Mouse (Mus musculus) heart, adult 18-20 months (tissue): ENCODE results near the gene Lrrc36. TPM values are rescaled to one million over a fixed set of nuclear protein-coding genes. Genes with fewer than 3 reads are reported as not detected.

Source experiments
- DNase-seq, 2 experiments: peaks; one replicate each; pipeline ENCODE4 v3.0.0; 2021 to 2022; ENCODE audit warnings: mixed read lengths in 1 of 2
- long read RNA-seq, 2 experiments: library from polyadenylated mRNA; stranded (forward); transcript quantifications; one replicate each; pipeline ENCODE4 v2.0.0; 2021
- total RNA-seq, 2 experiments: library from RNA; stranded (reverse); gene quantifications; 2 replicates each; pipeline ENCODE4 v1.2.3; 2021

The Lrrc36 gene
- under 1 TPM; 0.27 to 0.64 TPM for total RNA-seq
- long read RNA-seq, experiment 1, partial matches to known transcripts, result 0 of 1 reads
- long read RNA-seq, experiment 1, other reads (novel, unspliced or antisense), result 1 of 1 reads
- long read RNA-seq, experiment 2, partial matches to known transcripts, result 0 of 1 reads
- long read RNA-seq, experiment 2, other reads (novel, unspliced or antisense), result 1 of 1 reads

- peak; percentile 59 to 75 for DNase-seq
Measured at GRCm38 (mm10) chr8:105413391-105413790, at the start of gene Lrrc36, which contains the start of gene Kctd19. Gene Lrrc36 (plus strand): TSS chr8:105413571. Gene Kctd19 (minus strand): TSS chr8:105413502.

GRCm38 (mm10) chr8:105367107-105367506, 46.3 kb upstream of the Lrrc36 start:
- no peak for DNase-seq

- DNase-seq, result no peak
Measured at GRCm38 (mm10) chr8:105372473-105372872, 40.9 kb upstream of the Lrrc36 start.

- DNase-seq, result no peak
Measured at GRCm38 (mm10) chr8:105373032-105373431, 40.3 kb upstream of the Lrrc36 start, which contains the start of gene Plekhg4. Gene Plekhg4 (plus strand): TSS chr8:105373274.

GRCm38 (mm10) chr8:105374513-105374966, 38.8 kb upstream of the Lrrc36 start:
- DNase-seq, result no peak

GRCm38 (mm10) chr8:105378673-105379072, 34.7 kb upstream of the Lrrc36 start:
- DNase-seq, result peak in 1 of 2 experiments; percentile 45

GRCm38 (mm10) chr8:105380308-105380707, 33.1 kb upstream of the Lrrc36 start:
- no peak for DNase-seq

GRCm38 (mm10) chr8:105384070-105384469, 29.3 kb upstream of the Lrrc36 start:
- no peak for DNase-seq

- peak in 1 of 2 experiments; percentile 18 for DNase-seq
Measured at GRCm38 (mm10) chr8:105387151-105387550, 26.2 kb upstream of the Lrrc36 start.

GRCm38 (mm10) chr8:105389096-105389495, 24.3 kb upstream of the Lrrc36 start:
- DNase-seq, result peak; percentile 42 to 73

- DNase-seq, result peak; percentile 25 to 39
Measured at GRCm38 (mm10) chr8:105393089-105393787, 20.1 kb upstream of the Lrrc36 start.

- DNase-seq, result no peak
Measured at GRCm38 (mm10) chr8:105393915-105394314, 19.5 kb upstream of the Lrrc36 start.

- peak; percentile 68 to 74 for DNase-seq
Measured at GRCm38 (mm10) chr8:105397747-105398146, 15.6 kb upstream of the Lrrc36 start.

- DNase-seq, result no peak
Measured at GRCm38 (mm10) chr8:105400016-105400415, 13.4 kb upstream of the Lrrc36 start.

- no peak for DNase-seq
Measured at GRCm38 (mm10) chr8:105403467-105403866, 9.9 kb upstream of the Lrrc36 start.

- no peak for DNase-seq
Measured at GRCm38 (mm10) chr8:105404496-105404895, 8.9 kb upstream of the Lrrc36 start.

- DNase-seq, result no peak
Measured at GRCm38 (mm10) chr8:105406416-105406815, 7.0 kb upstream of the Lrrc36 start.

- no peak for DNase-seq
Measured at GRCm38 (mm10) chr8:105408331-105408730, 5.0 kb upstream of the Lrrc36 start.

GRCm38 (mm10) chr8:105409947-105410346, 3.4 kb upstream of the Lrrc36 start:
- no peak for DNase-seq

- no peak for DNase-seq
Measured at GRCm38 (mm10) chr8:105418992-105419391, 5.6 kb downstream of the Lrrc36 start.

GRCm38 (mm10) chr8:105419800-105420199, 6.4 kb downstream of the Lrrc36 start:
- no peak for DNase-seq

GRCm38 (mm10) chr8:105422006-105422405, 8.6 kb downstream of the Lrrc36 start:
- no peak for DNase-seq

- DNase-seq, result peak in 1 of 2 experiments; percentile 27
Measured at GRCm38 (mm10) chr8:105426878-105427277, 13.5 kb downstream of the Lrrc36 start.
